Mouse (Mus musculus) limb, embryonic 11.5 days (tissue): ENCODE data around the gene Ttpal. TPM values are rescaled to one million over a fixed set of nuclear protein-coding genes. Genes with fewer than 3 reads are reported as not detected.

Experiments
- ATAC-seq: fragments of 200-750 bp; cut with Nextera tagmentation; 2 replicates; pipeline ENCODE4 v1.8.0; 2017; ENCODE audit warnings: low read depth; ENCODE audit not compliant: insufficient number of reproducible peaks, low FRiP score, low TSS enrichment
- DNase-seq: peaks from one replicate; pipeline ENCODE4 v3.0.0-alpha.2; 2015; ENCODE audit warnings: low spot score
- H3K27ac ChIP-seq: fragments of 300-500 bp; sonication (generic); replicated peaks from 2 replicates; pipeline ENCODE4 v1.5.1; 2014; ENCODE audit warnings: low read depth, mild to moderate bottlenecking, low read length
- H3K27me3 ChIP-seq: fragments of 300-500 bp; sonication (generic); 2 replicates; pipeline ENCODE4 v1.6.1; 2014; ENCODE audit warnings: mild to moderate bottlenecking, low read length, mixed read lengths; ENCODE audit not compliant: control insufficient read depth, insufficient read depth
- H3K36me3 ChIP-seq: fragments of 300-500 bp; sonication (generic); 2 replicates; pipeline ENCODE4 v1.6.1; 2014; ENCODE audit warnings: mild to moderate bottlenecking, low read length, moderate library complexity, mixed read lengths; ENCODE audit not compliant: control insufficient read depth, insufficient read depth
- H3K4me1 ChIP-seq: fragments of 300-500 bp; sonication (generic); 2 replicates; pipeline ENCODE4 v1.6.1; 2014; ENCODE audit warnings: low read length, mixed read lengths; ENCODE audit not compliant: control insufficient read depth, insufficient read depth
- H3K4me2 ChIP-seq: fragments of 300-500 bp; sonication (generic); 2 replicates; pipeline ENCODE4 v1.6.1; 2014; ENCODE audit warnings: low read depth, mild to moderate bottlenecking, moderate library complexity; ENCODE audit not compliant: severe bottlenecking
- H3K4me3 ChIP-seq: fragments of 300-500 bp; sonication (generic); 2 replicates; pipeline ENCODE4 v1.5.1; 2014; ENCODE audit warnings: low read depth, low read length
- H3K9ac ChIP-seq: fragments of 300-500 bp; sonication (generic); 2 replicates; pipeline ENCODE4 v1.6.1; 2014; ENCODE audit warnings: mild to moderate bottlenecking, low read length
- H3K9me3 ChIP-seq: fragments of 300-500 bp; sonication (generic); 2 replicates; pipeline ENCODE4 v1.6.1; 2016; ENCODE audit warnings: low read length; ENCODE audit not compliant: control insufficient read depth
- WGBS: fragments of 180-500 bp; shearing (Covaris S2); extraction: QIAGEN DNeasy Blood & Tissue Kit; methylation state at CpG from one replicate; pipeline ENCODE4 v1.1.7; 2014; 5-methylcytosine and 5-hydroxymethylcytosine counted together
- polyA plus RNA-seq: library from polyadenylated mRNA; unstranded; fragments of >200 nt; fragmentation: Nextera tagmentation; extraction: Ambion mirVana; gene quantifications from 2 replicates; pipeline ENCODE4 v1.2.1, GENCODE M21; 2014

Ttpal gene
- polyA plus RNA-seq, 1 experiment from 2014 or later: 43.3 TPM

DNA sequence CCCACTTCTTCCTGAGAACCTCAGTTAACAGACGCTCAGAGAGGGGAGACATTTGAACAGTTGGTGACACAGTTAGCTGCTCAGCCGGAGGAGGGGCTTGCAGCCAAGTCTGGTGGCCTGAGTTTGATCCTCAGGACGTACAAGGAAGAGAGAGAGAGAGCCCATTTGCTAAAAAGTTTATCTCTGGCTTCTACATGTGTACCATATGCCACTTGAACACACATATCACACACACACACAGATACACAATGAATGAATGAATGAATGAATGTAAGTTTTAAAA is 5.3 kb upstream of the Ttpal start:
- no peaks in the 10 kb centered on the region for H3K36me3 ChIP-seq

GRCm38 (mm10) chr2:163597661-163598060 is 4.5 kb upstream of the Ttpal start:
- Histone ChIP-seq H3K9ac (no peak overlapping the region), H3K27me3 (no peaks in the 10 kb centered on the region), H3K9me3 (no peaks in the 10 kb centered on the region), H3K36me3 (no peaks in the 10 kb centered on the region), H3K4me3 (no peak overlapping the region), H3K27ac (no peak overlapping the region), H3K4me2 (no peak overlapping the region), H3K4me1 (no peaks in the 10 kb centered on the region)
- DNase-seq: peak; percentile 45
- ATAC-seq: no peak
- 62% methylated on average over 4 of the region's 4 CpGs for WGBS

More for the DNA sequence above, 5.3 kb upstream of the Ttpal start:
- 72% methylated on average over 3 of the region's 3 CpGs for WGBS
- Histone ChIP-seq H3K9ac (no peak overlapping the region), H3K27me3 (no peaks in the 10 kb centered on the region), H3K4me2 (no peak overlapping the region), H3K4me1 (no peaks in the 10 kb centered on the region), H3K4me3 (no peak overlapping the region), H3K27ac (no peak overlapping the region), H3K9me3 (no peaks in the 10 kb centered on the region)
- DNase-seq (no peak), ATAC-seq (no peak)

DNA sequence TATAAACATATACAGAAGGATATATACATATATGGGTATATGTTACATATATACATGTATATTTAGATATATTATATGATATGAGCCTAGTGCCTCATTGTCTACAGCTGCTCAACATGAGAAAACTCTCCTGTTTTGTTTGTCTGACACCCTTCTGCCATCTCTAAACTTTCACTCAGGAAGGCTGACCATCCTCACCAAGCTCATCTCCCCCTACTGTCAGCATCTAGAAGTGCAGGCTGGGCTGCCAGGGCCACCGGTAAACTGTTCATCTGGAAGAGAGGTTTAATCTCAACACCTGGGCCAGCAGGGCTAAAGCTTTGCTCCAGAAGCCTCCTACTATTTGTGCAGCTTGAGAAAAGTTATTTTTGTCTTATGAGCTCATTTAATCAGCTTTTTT is 2.9 kb upstream of the Ttpal start:
- Histone ChIP-seq H3K4me1 (0 out of 2 replicates have a peak, but pooled peaks cover 3% of the 10 kb centered on the region), H3K9me3 (no peaks in the 10 kb centered on the region), H3K4me2 (no peak overlapping the region), H3K36me3 (no peaks in the 10 kb centered on the region), H3K27ac (no peak overlapping the region), H3K9ac (no peak overlapping the region), H3K4me3 (no peak overlapping the region), H3K27me3 (no peaks in the 10 kb centered on the region)
- 0% methylated on average over 1 of the region's 1 CpGs for WGBS
- no peak for ATAC-seq
- DNase-seq: peak; percentile 78

- WGBS: 93% methylated on average over 7 of the region's 7 CpGs
- ATAC-seq: no peak
- no peaks in the 10 kb centered on the region for H3K27me3 ChIP-seq
- no peak overlapping the region for H3K27ac ChIP-seq
- H3K9me3 ChIP-seq: no peaks in the 10 kb centered on the region
- no peak overlapping the region for H3K4me2 ChIP-seq
- H3K36me3 ChIP-seq: no peaks in the 10 kb centered on the region
- H3K4me1 ChIP-seq: 0 out of 2 replicates have a peak, but pooled peaks cover 3% of the 10 kb centered on the region
- no peak for DNase-seq
- H3K9ac ChIP-seq: no peak overlapping the region
- no peak overlapping the region for H3K4me3 ChIP-seq
Measured at GRCm38 (mm10) chr2:163601066-163601465, 1.0 kb upstream of the Ttpal start.

DNA sequence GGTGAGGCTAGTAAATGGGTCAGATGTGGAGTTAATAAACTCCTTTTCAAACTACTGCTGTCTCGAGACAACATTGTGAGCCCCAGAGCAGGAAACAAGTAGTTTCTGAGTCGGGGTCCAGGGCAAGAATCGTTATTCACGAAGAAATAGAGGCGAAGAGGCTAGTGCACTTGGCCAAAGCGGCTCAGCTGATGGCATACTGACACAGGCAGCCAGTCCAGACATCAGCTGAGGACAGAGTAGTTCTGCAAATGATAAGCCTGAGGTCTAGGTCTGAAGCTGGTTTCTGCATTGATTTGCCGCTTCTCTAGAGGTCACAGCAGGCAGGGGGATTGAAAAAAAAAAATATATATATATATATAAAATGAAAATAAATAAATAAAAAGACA is 408 bp upstream of the Ttpal start:
- H3K4me2 ChIP-seq: peak overlapping the region; percentile 76
- no peaks in the 10 kb centered on the region for H3K9me3 ChIP-seq
- no peaks in the 10 kb centered on the region for H3K27me3 ChIP-seq
- no peaks in the 10 kb centered on the region for H3K36me3 ChIP-seq
- WGBS: 77% methylated on average over 7 of the region's 7 CpGs
- H3K9ac ChIP-seq: no peak overlapping the region
- H3K4me1 ChIP-seq: 0 out of 2 replicates have a peak, but pooled peaks cover 3% of the 10 kb centered on the region
- DNase-seq (no peak), ATAC-seq (no peak)
- H3K27ac ChIP-seq: no peak overlapping the region
- H3K4me3 ChIP-seq: peak overlapping the region; percentile 76

DNA sequence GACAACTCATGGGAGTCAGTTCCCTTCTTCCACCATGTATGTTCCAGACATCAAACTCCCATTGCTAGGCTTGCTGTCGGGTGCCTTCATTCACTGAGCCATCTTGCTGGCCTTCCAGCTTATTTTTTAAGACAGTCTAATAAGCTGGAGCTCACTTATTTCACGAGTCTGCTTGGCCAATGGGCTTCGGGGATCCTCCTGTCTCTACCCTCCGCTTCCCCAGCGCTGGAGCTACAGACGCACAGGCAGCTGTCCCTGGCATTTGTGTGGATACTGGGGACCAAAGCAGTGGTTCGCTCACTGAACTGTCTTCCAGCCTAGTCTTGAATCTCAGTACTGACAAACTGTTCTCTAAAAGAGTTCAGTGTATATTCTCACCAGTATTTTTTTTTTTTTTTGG is 4.0 kb downstream of the Ttpal start:
- no peak overlapping the region for H3K27ac ChIP-seq
- no peaks in the 10 kb centered on the region for H3K9me3 ChIP-seq
- H3K36me3 ChIP-seq: no peaks in the 10 kb centered on the region; the same call in 1 of the 2 replicates
- no peak for DNase-seq
- WGBS: 88% methylated on average over 7 of the region's 7 CpGs
- H3K27me3 ChIP-seq: no peaks in the 10 kb centered on the region
- no peak for ATAC-seq
- no peak overlapping the region for H3K4me3 ChIP-seq
- 0 out of 2 replicates have a peak, but pooled peaks cover 3% of the 10 kb centered on the region for H3K4me1 ChIP-seq
- H3K9ac ChIP-seq: no peak overlapping the region
- no peak overlapping the region for H3K4me2 ChIP-seq

DNA sequence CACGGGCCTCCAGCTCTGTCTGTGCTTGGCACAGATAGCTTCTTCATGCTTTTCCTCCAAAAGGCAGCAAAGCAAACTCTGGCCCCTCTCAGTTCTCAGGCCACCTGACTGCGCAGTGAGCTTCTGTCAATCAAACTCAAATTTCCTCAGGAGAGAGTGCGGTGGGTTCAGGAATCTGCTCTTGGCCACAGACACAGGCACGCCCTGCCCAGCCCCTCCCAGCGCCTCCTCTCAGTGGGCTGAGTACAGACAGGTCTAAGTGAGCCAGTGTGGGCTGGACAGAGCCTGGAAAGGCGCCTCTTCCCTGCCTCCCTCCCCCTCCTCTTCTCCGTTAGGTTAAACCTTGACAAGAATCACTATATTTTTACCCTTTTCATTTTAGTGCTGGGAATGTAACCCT is 5.9 kb downstream of the Ttpal start:
- H3K4me1 ChIP-seq: no peaks in the 10 kb centered on the region
- no peaks in the 10 kb centered on the region for H3K27me3 ChIP-seq
- ATAC-seq (no peak), DNase-seq (no peak)
- no peak overlapping the region for H3K9ac ChIP-seq
- H3K36me3 ChIP-seq: no peaks in the 10 kb centered on the region; the same call in 1 of the 2 replicates
- 89% methylated on average over 7 of the region's 7 CpGs for WGBS
- H3K4me2 ChIP-seq: no peak overlapping the region
- H3K9me3 ChIP-seq: no peaks in the 10 kb centered on the region
- no peak overlapping the region for H3K4me3 ChIP-seq
- H3K27ac ChIP-seq: no peak overlapping the region

DNA sequence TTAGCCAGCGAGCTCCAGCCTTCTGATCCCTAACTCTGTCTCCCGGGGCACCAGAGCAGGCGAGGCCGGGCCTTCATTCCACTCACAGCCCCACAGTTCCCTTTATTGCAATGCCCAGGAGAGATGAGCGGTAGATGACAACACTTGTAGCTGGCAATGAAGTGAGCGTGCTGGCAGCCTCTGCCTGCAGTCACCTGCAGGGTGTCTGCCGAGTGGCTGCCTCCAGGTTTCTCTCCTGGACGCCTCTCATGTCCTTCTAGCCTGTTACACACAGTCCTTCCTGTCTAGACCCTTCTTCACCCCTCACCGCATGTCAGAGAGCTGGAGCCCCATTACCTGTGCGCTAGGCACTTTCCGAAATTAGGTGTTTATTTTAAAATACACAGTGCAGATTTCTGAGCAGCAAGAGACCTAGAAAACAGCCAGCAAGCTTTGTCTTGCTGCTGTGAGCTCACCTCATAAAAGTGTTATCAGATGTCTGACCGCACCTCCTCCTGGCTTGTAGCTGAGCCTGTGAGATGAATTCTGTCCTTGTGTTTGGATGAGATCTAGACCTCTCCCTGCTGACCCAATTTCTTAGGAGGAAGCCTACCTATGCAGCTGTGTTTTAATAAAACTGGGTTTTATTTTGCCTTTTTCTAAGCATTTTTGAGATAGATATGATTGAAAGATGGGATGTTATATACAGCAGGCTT is 7.3 kb downstream of the Ttpal start:
- no peak for DNase-seq
- ATAC-seq: no peak
- Histone ChIP-seq H3K9ac (no peak overlapping the region), H3K36me3 (peaks cover 5% of the 10 kb centered on the region), H3K4me3 (no peak overlapping the region), H3K4me2 (no peak overlapping the region), H3K4me1 (no peaks in the 10 kb centered on the region), H3K27ac (no peak overlapping the region), H3K27me3 (no peaks in the 10 kb centered on the region), H3K9me3 (no peaks in the 10 kb centered on the region)
- WGBS: 85% methylated on average over 12 of the region's 12 CpGs

GRCm38 (mm10) chr2:163611176-163611575 is 9.1 kb downstream of the Ttpal start:
- Histone ChIP-seq H3K36me3 (peaks cover 11% of the 10 kb centered on the region), H3K4me2 (no peak overlapping the region), H3K9me3 (no peaks in the 10 kb centered on the region), H3K27ac (no peak overlapping the region), H3K4me3 (no peak overlapping the region), H3K27me3 (no peaks in the 10 kb centered on the region), H3K9ac (no peak overlapping the region), H3K4me1 (no peaks in the 10 kb centered on the region)
- DNase-seq (no peak), ATAC-seq (no peak)
- WGBS: 62% methylated on average over 9 of the region's 9 CpGs
